Mouse (Mus musculus) heart, embryonic 16.5 days (tissue): ENCODE results near the gene Grb2. TPM values are rescaled to one million over a fixed set of nuclear protein-coding genes. Genes with fewer than 3 reads are reported as not detected.

Experiments used
- ATAC-seq: fragments of 200-750 bp; cut with Nextera tagmentation; replicated peaks from 2 replicates; pipeline ENCODE4 v1.8.0; 2017; ENCODE audit warnings: moderate number of reproducible peaks; ENCODE audit not compliant: insufficient read depth, low FRiP score; ENCODE audit errors: extremely low read depth
- H3K27ac ChIP-seq: fragments of 300-500 bp; sonication (generic); 2 replicates; pipeline ENCODE4 v1.5.1; 2014; ENCODE audit warnings: mild to moderate bottlenecking, low read length, control low read depth, moderate library complexity
- H3K27me3 ChIP-seq: fragments of 300-500 bp; sonication (generic); 2 replicates; pipeline ENCODE4 v1.6.1; 2014; ENCODE audit warnings: low read length, mixed read lengths; ENCODE audit not compliant: control insufficient read depth, insufficient read depth
- H3K36me3 ChIP-seq: fragments of 300-500 bp; sonication (generic); 2 replicates; pipeline ENCODE4 v1.6.1; 2014; ENCODE audit not compliant: control insufficient read depth, insufficient read depth
- H3K4me1 ChIP-seq: fragments of 300-500 bp; sonication (generic); 2 replicates; pipeline ENCODE4 v1.6.1; 2014; ENCODE audit warnings: low read length, mixed read lengths; ENCODE audit not compliant: control insufficient read depth, insufficient read depth
- H3K4me2 ChIP-seq: fragments of 300-500 bp; sonication (generic); 2 replicates; pipeline ENCODE4 v1.6.1; 2014; ENCODE audit warnings: low read depth, mild to moderate bottlenecking, control low read depth, low read length
- H3K4me3 ChIP-seq: fragments of 300-500 bp; sonication (generic); 2 replicates; pipeline ENCODE4 v1.5.1; 2014; ENCODE audit warnings: mild to moderate bottlenecking, control low read depth, low read length
- H3K9ac ChIP-seq: fragments of 300-500 bp; sonication (generic); 2 replicates; pipeline ENCODE4 v1.6.1; 2014; ENCODE audit warnings: low read length, control low read depth
- H3K9me3 ChIP-seq: fragments of 300-500 bp; sonication (generic); replicated peaks from 2 replicates; pipeline ENCODE4 v1.6.1; 2016; ENCODE audit warnings: low read length; ENCODE audit not compliant: control insufficient read depth
- WGBS: fragments of 180-500 bp; shearing (Covaris S2); extraction: QIAGEN DNeasy Blood & Tissue Kit; methylation state at CpG from one replicate; pipeline ENCODE4 v1.1.7; 2014; 5-methylcytosine and 5-hydroxymethylcytosine counted together
- polyA plus RNA-seq: library from polyadenylated mRNA; unstranded; fragments of >200 nt; fragmentation: Nextera tagmentation; extraction: Ambion mirVana; gene quantifications from 2 replicates; pipeline ENCODE4 v1.2.1, GENCODE M21; 2015

Gene Grb2
- polyA plus RNA-seq, 1 experiment from 2014 or later, result 118 TPM

DNA sequence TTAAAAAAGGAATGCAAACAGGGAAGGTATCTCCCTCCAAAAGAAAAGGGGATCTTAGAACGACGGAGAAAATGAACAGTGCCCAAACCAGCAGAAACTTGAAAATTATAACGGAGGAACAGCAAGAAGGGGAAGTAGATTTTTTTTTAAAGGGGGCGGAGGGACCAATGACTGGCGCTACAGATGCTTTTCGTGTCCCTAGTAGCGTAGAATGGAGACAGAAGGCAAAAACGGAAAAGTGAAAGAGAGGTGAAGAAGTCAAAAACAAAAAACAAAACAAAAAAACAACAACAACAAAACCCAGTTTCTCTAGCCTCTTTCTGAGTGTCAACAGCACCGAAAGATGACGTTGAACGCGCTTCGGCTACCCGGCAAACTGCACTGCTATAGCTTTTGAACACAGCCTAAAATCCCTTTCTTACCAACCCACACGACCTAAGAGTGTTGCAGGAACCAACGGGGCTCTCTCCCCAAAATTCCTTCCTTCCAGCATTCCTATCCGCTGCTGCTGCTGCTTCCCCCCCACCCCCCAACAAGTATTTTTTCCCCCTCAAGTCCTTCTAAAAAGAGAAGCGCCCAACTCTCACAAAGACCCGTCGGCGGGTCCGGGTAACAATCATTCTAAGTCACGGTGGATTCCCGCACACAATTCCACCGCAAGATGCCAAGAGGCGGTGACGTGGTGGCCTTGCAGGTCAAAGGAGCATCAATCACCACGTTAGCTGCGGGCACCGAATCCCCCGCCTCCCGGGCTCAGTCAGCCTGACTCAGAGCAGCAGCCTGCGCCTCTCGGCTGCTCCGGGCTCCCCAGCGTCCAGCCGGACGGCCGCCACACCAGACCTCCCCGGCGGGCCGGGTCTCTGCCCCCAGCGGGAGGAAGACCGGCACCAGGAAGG is 836 bp downstream of the Grb2 start:
- Histone ChIP-seq H3K4me2 (peak overlapping the region; percentile 85), H3K4me3 (peak overlapping the region; percentile 97), H3K9me3 (no peaks in the 10 kb centered on the region), H3K9ac (peak overlapping the region; percentile 97), H3K27me3 (no peaks in the 10 kb centered on the region), H3K36me3 (no peaks in the 10 kb centered on the region), H3K27ac (peak overlapping the region; percentile 94), H3K4me1 (peaks cover 27% of the 10 kb centered on the region)
- under 1% methylated on average over 43 of the region's 44 CpGs for WGBS
- peak; percentile 18 for ATAC-seq

DNA sequence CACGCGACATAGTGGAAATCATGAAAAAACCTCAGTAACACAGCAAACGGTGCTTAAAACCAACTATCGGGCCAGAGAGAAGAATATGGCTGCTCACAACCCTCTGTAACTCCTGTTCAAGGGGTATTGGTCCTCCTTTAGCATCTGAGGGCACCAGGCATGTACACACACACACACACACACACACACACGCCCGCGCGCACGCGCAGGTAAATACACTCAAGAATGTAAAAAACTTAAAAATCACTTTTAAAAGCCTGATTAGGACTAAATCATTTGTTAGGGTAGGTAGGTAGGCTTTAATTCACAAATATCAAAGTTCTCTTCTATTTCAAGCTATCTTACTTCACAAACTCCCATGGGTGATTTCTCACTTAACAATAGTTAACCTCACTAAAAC is 1.8 kb downstream of the Grb2 start:
- H3K4me1 ChIP-seq, result peaks cover 27% of the 10 kb centered on the region
- H3K27me3 ChIP-seq, result no peaks in the 10 kb centered on the region
- H3K27ac ChIP-seq, result no peak overlapping the region
- peak overlapping the region; percentile 85 for H3K4me2 ChIP-seq
- H3K9me3 ChIP-seq, result no peaks in the 10 kb centered on the region
- 88% methylated on average over 10 of the region's 10 CpGs for WGBS
- ATAC-seq, result no peak
- H3K36me3 ChIP-seq, result no peaks in the 10 kb centered on the region
- H3K9ac ChIP-seq, result peak overlapping the region; percentile 97; the same call in 1 of the 2 replicates
- H3K4me3 ChIP-seq, result peak overlapping the region; percentile 97; the same call in 1 of the 2 replicates

DNA sequence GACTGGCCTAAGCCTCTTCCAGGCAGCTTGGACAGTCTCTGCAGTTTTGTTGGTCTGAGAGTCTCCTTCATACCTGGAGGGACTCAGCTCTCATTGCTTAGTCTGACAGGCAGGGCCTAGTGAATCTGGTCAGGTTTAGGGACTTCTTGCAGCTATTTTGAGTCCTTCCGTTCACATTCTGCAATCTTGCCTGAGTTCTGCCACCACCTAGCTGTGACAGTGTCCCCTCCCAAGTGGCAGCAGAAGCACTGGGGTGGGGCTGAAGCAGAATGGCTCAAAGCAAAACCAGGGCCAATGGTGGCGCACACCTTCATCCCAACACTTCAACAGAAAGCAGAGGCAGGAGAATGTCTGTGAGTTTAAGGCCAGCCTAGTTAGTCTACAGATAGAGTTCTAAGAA is 2.8 kb downstream of the Grb2 start:
- Histone ChIP-seq H3K9ac (0 out of 2 replicates have a peak overlapping the region, but pooled peaks have one; percentile 15), H3K27me3 (no peaks in the 10 kb centered on the region), H3K27ac (peak overlapping the region; percentile 40), H3K4me3 (no peak overlapping the region), H3K4me2 (no peak overlapping the region), H3K36me3 (no peaks in the 10 kb centered on the region), H3K9me3 (no peaks in the 10 kb centered on the region), H3K4me1 (peaks cover 29% of the 10 kb centered on the region)
- ATAC-seq, result no peak
- WGBS, result 69% methylated on average over 2 of the region's 2 CpGs

DNA sequence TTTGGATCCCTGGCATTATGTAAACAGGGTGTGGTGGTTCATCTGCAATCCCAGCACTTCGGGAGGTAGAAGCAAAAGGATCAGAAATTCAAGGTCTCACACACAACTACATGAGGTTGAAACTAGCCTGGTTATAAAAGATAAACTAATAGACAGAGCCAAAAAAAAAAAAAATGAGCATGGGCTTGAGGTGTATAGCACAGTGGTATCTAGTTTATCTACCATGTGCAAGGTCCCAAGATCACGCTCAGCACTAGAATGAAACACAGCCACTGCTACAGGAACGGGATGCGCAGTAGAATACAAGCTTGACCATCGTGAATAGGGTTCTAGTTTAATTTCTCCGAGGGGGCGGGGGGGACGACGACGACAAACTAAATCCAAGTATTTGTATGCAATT is 3.7 kb downstream of the Grb2 start:
- Histone ChIP-seq H3K27ac (no peak overlapping the region), H3K4me3 (no peak overlapping the region), H3K36me3 (no peaks in the 10 kb centered on the region), H3K27me3 (no peaks in the 10 kb centered on the region), H3K4me1 (peaks cover 36% of the 10 kb centered on the region), H3K4me2 (no peak overlapping the region), H3K9ac (no peak overlapping the region), H3K9me3 (no peaks in the 10 kb centered on the region)
- ATAC-seq, result no peak
- WGBS, result 88% methylated on average over 10 of the region's 10 CpGs

DNA sequence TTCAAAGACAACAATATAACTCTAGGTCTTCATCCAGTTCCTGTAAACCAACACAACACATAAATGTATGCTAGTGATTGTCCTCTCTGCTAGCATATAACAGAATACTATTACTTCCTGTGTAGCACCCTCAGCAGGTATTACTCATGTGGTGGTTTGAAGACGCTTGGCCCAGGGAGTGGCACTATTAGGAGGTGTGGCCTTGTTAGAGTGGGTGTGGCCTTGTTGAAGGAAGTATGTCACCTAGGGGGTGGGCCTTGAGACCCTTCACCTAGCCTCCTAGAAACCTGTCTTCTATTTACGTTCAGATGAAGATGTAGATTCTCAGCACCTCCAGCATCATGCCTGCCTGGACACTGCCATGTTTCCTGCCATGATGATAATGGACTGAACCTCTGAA is 4.9 kb downstream of the Grb2 start:
- no peaks in the 10 kb centered on the region for H3K27me3 ChIP-seq
- H3K4me3 ChIP-seq, result no peak overlapping the region
- H3K9ac ChIP-seq, result no peak overlapping the region
- no peak overlapping the region for H3K4me2 ChIP-seq
- no peak overlapping the region for H3K27ac ChIP-seq
- peaks cover 35% of the 10 kb centered on the region for H3K4me1 ChIP-seq
- no peaks in the 10 kb centered on the region for H3K9me3 ChIP-seq
- H3K36me3 ChIP-seq, result no peaks in the 10 kb centered on the region
- no peak for ATAC-seq
- 84% methylated on average over 2 of the region's 2 CpGs for WGBS

DNA sequence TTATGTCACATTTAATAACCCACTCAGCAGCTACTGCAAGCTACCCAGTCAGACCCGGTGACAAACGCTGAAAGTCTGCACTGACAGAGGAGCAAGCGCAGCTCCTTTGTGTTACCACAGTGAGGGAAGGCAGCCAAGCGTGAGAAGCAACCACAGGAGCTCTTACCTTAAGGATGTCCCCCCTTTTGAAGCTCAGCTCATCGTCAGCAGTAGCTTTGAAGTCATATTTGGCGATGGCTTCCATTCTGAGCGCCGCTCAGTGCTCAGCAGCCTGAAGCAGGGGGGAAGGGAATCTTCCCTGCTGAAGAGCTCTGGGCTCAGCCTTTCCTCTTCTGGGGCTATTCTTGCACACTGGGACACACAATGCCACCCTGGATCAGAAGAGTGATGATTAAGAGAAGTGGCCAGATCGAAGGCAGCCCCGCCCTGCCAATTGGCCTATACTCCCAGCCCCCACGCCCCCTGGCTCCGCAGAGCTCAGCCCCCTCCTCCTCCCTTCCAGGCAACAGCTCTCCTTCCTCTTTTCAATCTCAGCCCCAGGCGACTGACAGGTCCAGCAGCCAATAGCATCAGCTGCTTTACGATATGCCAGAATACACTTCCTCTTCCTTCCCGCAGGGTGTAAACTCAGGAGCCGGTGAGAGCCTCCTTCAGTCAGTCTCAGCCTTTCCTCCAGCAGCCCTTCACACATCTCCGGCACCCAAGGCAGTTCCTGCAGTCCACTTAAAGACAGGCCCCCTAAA is 9.2 kb downstream of the Grb2 start:
- H3K9ac ChIP-seq, result peak overlapping the region; percentile 71
- H3K4me1 ChIP-seq, result peaks cover 51% of the 10 kb centered on the region
- H3K27ac ChIP-seq, result peak overlapping the region; percentile 97
- H3K4me3 ChIP-seq, result peak overlapping the region; percentile 60
- H3K36me3 ChIP-seq, result no peaks in the 10 kb centered on the region
- WGBS, result 8% methylated on average over 17 of the region's 17 CpGs
- peak overlapping the region; percentile 82 for H3K4me2 ChIP-seq
- no peaks in the 10 kb centered on the region for H3K27me3 ChIP-seq
- H3K9me3 ChIP-seq, result no peaks in the 10 kb centered on the region
- peak; percentile 95 for ATAC-seq

DNA sequence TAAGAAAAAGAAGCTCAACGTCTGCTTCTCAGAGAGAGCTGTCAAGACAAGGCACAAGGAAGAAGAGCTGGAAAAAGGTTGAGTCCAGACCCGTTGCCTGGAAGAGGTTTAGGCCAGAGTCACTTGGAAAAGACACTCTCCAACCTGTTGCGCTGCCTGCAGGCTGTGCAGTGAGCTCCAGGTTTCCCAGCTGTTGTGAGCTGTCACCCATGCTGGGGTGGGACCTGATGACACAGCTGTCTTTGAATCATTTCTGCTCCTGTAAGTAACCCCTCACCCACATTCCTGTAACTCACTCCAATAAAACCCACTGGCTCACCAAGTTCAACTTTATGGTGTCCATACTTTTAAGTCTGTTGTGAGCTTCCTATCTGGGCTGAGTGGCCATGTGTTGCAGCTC is 10.7 kb downstream of the Grb2 start:
- Histone ChIP-seq H3K4me1 (peaks cover 62% of the 10 kb centered on the region), H3K9ac (no peak overlapping the region), H3K36me3 (no peaks in the 10 kb centered on the region), H3K4me3 (peak overlapping the region; percentile 8; the same call in 1 of the 2 replicates), H3K9me3 (no peaks in the 10 kb centered on the region), H3K27ac (peak overlapping the region; percentile 77), H3K27me3 (no peaks in the 10 kb centered on the region), H3K4me2 (peak overlapping the region; percentile 82)
- ATAC-seq, result no peak
- 72% methylated on average over 3 of the region's 3 CpGs for WGBS

DNA sequence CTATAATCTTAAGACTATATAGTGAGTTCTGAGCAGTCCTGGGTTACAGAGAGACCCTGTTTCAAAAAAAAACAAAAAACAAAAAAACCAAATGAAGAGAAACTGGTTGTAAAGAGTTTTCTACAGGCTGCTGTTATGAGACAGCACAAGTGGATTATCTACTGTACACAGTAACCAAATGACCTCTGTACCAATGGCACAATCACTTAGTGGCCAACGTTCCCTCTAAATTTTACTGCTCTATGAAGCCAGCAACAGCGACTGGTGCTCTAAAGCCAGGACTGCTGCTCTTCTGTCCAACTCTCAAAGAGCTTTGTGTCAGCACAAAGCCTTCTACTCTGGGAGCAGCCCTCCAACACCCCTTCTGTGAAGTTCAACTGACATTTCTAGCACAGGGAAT is 11.3 kb downstream of the Grb2 start:
- no peak for ATAC-seq
- Histone ChIP-seq H3K4me1 (peaks cover 68% of the 10 kb centered on the region), H3K9me3 (no peaks in the 10 kb centered on the region), H3K4me3 (no peak overlapping the region), H3K4me2 (peak overlapping the region; percentile 82), H3K9ac (peak overlapping the region; percentile 52; the same call in 1 of the 2 replicates), H3K36me3 (no peaks in the 10 kb centered on the region), H3K27ac (peak overlapping the region; percentile 77), H3K27me3 (no peaks in the 10 kb centered on the region)
- WGBS, result 55% methylated on average over 2 of the region's 2 CpGs

DNA sequence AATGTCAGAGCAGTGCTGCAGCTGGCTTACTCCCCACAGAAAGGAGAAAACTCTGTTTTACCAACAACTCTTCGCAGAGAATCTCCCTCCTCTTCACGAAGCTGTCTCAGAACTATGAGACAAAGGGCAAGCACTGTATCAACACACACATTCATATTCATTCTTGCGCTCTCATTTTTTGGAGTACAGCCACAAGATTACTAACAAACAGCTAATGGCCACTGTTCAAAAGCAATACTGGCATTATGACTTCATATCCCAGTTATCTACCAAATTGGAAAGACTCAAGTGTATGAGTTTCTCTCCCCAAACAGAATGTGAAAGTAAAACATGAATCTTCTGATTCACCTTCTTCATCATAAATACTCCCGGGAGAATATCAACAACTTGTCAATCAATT is 11.9 kb downstream of the Grb2 start:
- Histone ChIP-seq H3K4me3 (no peak overlapping the region; the same call in 1 of the 2 replicates), H3K9ac (peak overlapping the region; percentile 52; the same call in 1 of the 2 replicates), H3K27ac (peak overlapping the region; percentile 77), H3K4me2 (peak overlapping the region; percentile 82), H3K36me3 (no peaks in the 10 kb centered on the region), H3K9me3 (no peaks in the 10 kb centered on the region), H3K4me1 (peaks cover 74% of the 10 kb centered on the region), H3K27me3 (no peaks in the 10 kb centered on the region)
- no peak for ATAC-seq
- WGBS, result 49% methylated on average over 4 of the region's 4 CpGs
